Mouse (Mus musculus): ENCODE data around the gene Cacng7.

Gene Cacng7

GRCm38 (mm10) chr7:3332619-3333521 lies at the start of gene Cacng7:
Gene Cacng7, plus strand, starts transcription at chr7:3332955.
- CTCF ChIA-PET = interaction anchor here (0.6 to 2.0 kb wide), 11 partner anchors 10 to 134 kb away, joined by 3 to 7 read pairs (median 3); partner anchors contain the start of gene Cacng6 (in 1 of the 4)

GRCm38 (mm10) chr7:3283081-3283875 lies 49.5 kb upstream of the Cacng7 start:
- POLR2A ChIA-PET = interaction anchor here (0.6 to 4.3 kb wide), 16 partner anchors 9 to 410 kb away, joined by 3 to 25 read pairs (median 4); partner anchors contain the start of genes Mboat7 (in 1 of the 4) and Tsen34 (in 1 of the 4)
- CTCF ChIA-PET = interaction anchor here in 1 of 4 experiments (1.3 kb wide), 1 partner anchor 19 kb away, joined by 3 read pairs; no protein-coding TSS in a partner anchor

More at GRCm38 (mm10) chr7:3332619-3333521, at the start of gene Cacng7:
- POLR2A ChIA-PET = interaction anchor here (0.5 to 3.6 kb wide), 20 partner anchors 10 to 360 kb away, joined by 3 to 16 read pairs (median 5); partner anchors contain the start of gene Tsen34 (in 1 of the 4)

- ChIA-PET CTCF (interaction anchor here in 1 of 4 experiments (1.0 to 1.3 kb wide), 2 partner anchors 16 to 20 kb away, joined by 3 to 6 read pairs; no protein-coding TSS in a partner anchor), POLR2A (interaction anchor here in 3 of 4 experiments (0.6 to 4.3 kb wide), 6 partner anchors 9 to 408 kb away, joined by 3 to 25 read pairs (median 6); partner anchors contain the start of genes Mboat7 (in 1 of the 3) and Tsen34 (in 1 of the 3))
These were observed 48.2 kb upstream of the Cacng7 start for GRCm38 (mm10) chr7:3284604-3285003.

- CTCF ChIA-PET = no interaction called here
- POLR2A ChIA-PET = interaction anchor here in 1 of 4 experiments (0.6 to 4.3 kb wide), 4 partner anchors 15 to 73 kb away, joined by 4 to 25 read pairs (median 4); no protein-coding TSS in a partner anchor
These were observed 46.7 kb upstream of the Cacng7 start for GRCm38 (mm10) chr7:3286036-3286435.

DNA sequence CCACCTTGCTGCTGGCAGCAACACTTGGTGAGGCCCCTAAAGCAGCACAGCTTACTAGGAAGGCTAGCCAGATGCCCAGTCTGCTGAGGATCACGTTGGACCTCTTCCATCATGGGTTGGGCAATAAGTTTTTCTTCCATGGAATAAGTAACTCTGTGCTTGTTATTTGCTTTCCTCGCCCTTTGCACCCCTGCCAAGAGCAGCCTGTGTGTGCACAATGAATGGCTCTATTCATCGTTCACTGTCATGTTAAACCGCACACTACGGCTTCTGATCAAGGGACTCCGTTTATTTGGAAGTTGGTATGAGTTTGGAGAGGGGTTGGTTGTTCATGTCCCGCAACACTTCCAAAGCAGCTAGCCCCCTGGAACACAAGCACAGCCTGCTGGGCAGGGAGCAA lies 45.6 kb upstream of the Cacng7 start:
- CTCF ChIA-PET = interaction anchor here in 2 of 4 experiments (0.7 to 0.9 kb wide), 2 partner anchors 10 to 13 kb away, joined by 3 read pairs; no protein-coding TSS in a partner anchor
- POLR2A ChIA-PET = interaction anchor here in 1 of 4 experiments (0.6 to 0.9 kb wide), 3 partner anchors 65 to 133 kb away, joined by 3 read pairs; no protein-coding TSS in a partner anchor

GRCm38 (mm10) chr7:3288976-3289970 lies 43.5 kb upstream of the Cacng7 start, which contains the start of the genes Myadm and Prkcg:
Gene Myadm, plus strand, starts transcription at chr7:3289080.
Gene Prkcg, plus strand, starts transcription at chr7:3289179.
- POLR2A ChIA-PET = interaction anchor here (0.6 to 4.3 kb wide), 76 partner anchors 8 to 1524 kb away, joined by 3 to 127 read pairs (median 5); partner anchors contain the start of genes AU018091 (in 1 of the 4), Mboat7 (in 1 of the 4), Tsen34 (in 1 of the 4) and Ube2s (in 1 of the 4)
- CTCF ChIA-PET = interaction anchor here (0.5 to 3.6 kb wide), 23 partner anchors 9 to 614 kb away, joined by 3 to 43 read pairs (median 4); no protein-coding TSS in a partner anchor

- POLR2A ChIA-PET = interaction anchor here (0.5 to 4.3 kb wide), 82 partner anchors 9 to 1725 kb away, joined by 3 to 127 read pairs (median 5); partner anchors contain the start of genes Mboat7 (in 2 of the 4), Tsen34 (in 2 of the 4), AU018091 (in 1 of the 4) and Cnot3 (in 1 of the 4)
- CTCF ChIA-PET = interaction anchor here (0.5 to 3.6 kb wide), 21 partner anchors 8 to 97 kb away, joined by 3 to 43 read pairs (median 4); no protein-coding TSS in a partner anchor
These were observed 42.3 kb upstream of the Cacng7 start for GRCm38 (mm10) chr7:3290257-3291033.

DNA sequence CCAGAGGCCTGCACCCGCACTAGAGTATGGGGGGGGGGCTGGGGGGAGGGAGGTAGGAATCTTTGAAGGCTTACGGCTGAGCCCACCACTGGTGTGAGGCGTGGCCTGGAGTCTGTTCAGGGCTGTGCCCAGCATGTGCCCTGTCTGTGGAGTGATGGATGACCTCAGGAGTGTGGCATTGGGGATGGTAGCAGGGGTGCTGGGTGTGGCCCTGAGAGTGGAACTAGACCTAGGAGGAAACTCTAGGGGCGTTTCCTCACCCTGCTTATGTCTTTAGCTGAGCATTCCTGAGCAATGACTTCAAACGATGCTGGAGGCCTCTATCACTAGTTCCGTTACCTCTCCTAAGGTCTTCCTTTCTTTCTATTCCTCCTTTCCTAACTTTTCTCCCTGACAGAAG lies 41.6 kb upstream of the Cacng7 start:
- ChIA-PET CTCF (interaction anchor here in 3 of 4 experiments (0.5 to 3.6 kb wide), 9 partner anchors 9 to 97 kb away, joined by 3 to 43 read pairs (median 4); no protein-coding TSS in a partner anchor), POLR2A (interaction anchor here (0.6 to 4.3 kb wide), 48 partner anchors 9 to 1724 kb away, joined by 3 to 127 read pairs (median 6); partner anchors contain the start of genes Gm44973 (in 1 of the 4), Ndufa3 (in 1 of the 4) and Ube2s (in 1 of the 4))

- POLR2A ChIA-PET = interaction anchor here (0.6 to 4.3 kb wide), 28 partner anchors 9 to 1363 kb away, joined by 3 to 127 read pairs (median 5); partner anchors contain the start of gene Ndufa3 (in 1 of the 4)
- CTCF ChIA-PET = interaction anchor here in 3 of 4 experiments (0.5 to 3.6 kb wide), 6 partner anchors 8 to 98 kb away, joined by 3 to 43 read pairs (median 4); no protein-coding TSS in a partner anchor
These were observed 41.0 kb upstream of the Cacng7 start for GRCm38 (mm10) chr7:3291764-3292163.

DNA sequence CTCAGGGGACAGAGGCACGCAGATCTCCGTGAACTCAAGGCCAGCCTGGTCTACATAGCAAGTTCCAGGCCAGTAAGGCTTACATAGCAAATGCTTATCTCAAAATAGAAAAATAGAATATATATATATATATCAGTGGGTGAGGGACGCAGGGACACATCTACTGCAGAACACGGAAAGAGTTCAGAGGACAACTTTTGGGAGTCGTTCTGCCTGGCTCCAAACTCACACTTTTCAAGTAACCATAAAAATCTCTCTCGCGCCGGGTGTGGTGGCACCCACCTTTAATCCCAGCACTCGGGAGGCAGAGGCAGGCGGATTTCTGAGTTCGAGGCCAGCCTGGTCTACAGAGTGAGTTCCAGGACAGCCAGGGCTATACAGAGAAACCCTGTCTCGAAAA lies 40.5 kb upstream of the Cacng7 start:
- CTCF ChIA-PET = interaction anchor here in 1 of 4 experiments (1.1 kb wide), 2 partner anchors 8 to 9 kb away, joined by 3 read pairs; no protein-coding TSS in a partner anchor
- POLR2A ChIA-PET = interaction anchor here (0.6 to 4.3 kb wide), 18 partner anchors 8 to 1363 kb away, joined by 3 to 127 read pairs (median 6); no protein-coding TSS in a partner anchor

DNA sequence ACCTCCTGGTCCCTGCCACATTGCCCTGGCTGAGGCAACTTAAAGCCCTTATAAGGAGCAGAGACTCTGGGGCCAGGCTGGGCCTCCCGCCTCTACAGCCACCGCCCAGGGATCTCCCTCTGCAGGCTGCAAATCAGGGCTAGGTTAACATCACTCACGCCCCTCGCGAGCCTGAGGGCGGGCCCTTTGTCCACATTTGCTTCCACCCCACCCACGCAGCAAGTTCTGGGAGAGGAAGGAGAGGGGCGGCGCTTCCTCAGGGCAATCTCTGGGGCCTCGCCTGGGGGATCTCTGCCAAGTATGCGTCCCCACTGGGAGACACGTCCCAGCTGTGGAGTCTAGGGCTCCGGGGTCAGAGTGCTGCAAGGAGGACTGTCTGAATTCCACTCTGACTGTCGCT lies 40.0 kb upstream of the Cacng7 start:
- ChIA-PET CTCF (interaction anchor here in 2 of 4 experiments (1.1 kb wide), 3 partner anchors 29 to 54 kb away, joined by 3 to 4 read pairs (median 3); no protein-coding TSS in a partner anchor), POLR2A (interaction anchor here in 3 of 4 experiments (0.6 to 3.2 kb wide), 19 partner anchors 9 to 400 kb away, joined by 3 to 18 read pairs (median 5); partner anchors contain the start of genes AU018091 (in 1 of the 3) and Tsen34 (in 1 of the 3))

- POLR2A ChIA-PET = interaction anchor here in 2 of 4 experiments (0.7 to 3.2 kb wide), 6 partner anchors 9 to 128 kb away, joined by 3 to 18 read pairs (median 4); no protein-coding TSS in a partner anchor
- CTCF ChIA-PET = interaction anchor here in 1 of 4 experiments (0.6 kb wide), 1 partner anchor 12 kb away, joined by 3 read pairs; no protein-coding TSS in a partner anchor
These were observed 38.0 kb upstream of the Cacng7 start for GRCm38 (mm10) chr7:3294794-3295193.

DNA sequence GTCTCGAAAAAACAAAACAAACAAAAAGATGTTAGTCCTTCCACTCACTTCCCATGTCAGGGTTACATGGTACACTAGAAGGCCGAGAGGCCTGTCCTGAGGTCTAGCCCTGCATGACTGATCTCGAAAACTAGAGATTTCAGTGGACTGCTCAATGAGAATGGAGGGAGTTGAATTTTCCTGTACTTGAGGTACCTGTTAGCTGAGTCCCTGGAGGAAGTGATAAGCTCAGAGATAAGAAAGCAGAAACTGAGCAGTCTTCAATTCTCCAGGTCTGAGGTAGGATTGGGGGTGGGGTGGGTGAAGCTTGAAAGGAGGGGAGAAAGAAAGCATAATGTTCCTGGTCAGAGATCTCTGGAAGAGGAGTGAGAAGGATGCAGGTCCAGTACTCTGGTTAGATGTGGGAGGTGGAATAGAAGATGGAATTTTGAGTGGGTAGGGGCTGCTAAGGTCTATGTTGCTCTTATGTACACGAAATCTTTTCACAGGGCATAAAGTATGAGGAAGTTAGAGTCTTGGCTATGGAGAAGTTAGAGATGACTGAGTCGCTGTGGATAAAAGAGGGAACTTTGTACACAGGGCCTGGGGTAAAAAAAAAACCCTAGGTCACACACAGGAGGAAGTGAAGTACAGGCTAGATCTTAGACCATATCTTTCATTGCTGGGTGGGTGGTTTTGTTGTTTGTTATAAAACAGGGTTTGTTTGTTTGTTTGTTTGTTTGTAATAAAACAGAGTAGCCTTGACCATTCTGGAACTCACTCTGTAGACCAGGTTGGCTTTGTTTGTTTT lies 37.2 kb upstream of the Cacng7 start:
- POLR2A ChIA-PET = interaction anchor here in 3 of 4 experiments (0.6 to 9.3 kb wide), 9 partner anchors 9 to 129 kb away, joined by 3 to 84 read pairs (median 5); no protein-coding TSS in a partner anchor
- CTCF ChIA-PET = interaction anchor here in 2 of 4 experiments (0.6 to 1.5 kb wide), 3 partner anchors 8 to 45 kb away, joined by 3 to 7 read pairs (median 3); no protein-coding TSS in a partner anchor

GRCm38 (mm10) chr7:3296711-3297110 lies 36.0 kb upstream of the Cacng7 start:
- CTCF ChIA-PET = interaction anchor here in 2 of 4 experiments (0.5 to 1.5 kb wide), 3 partner anchors 47 to 157 kb away, joined by 3 read pairs; no protein-coding TSS in a partner anchor
- POLR2A ChIA-PET = interaction anchor here in 2 of 4 experiments (0.8 to 9.3 kb wide), 2 partner anchors 76 to 95 kb away, joined by 3 to 84 read pairs; no protein-coding TSS in a partner anchor
